Mouse (Mus musculus) thymus, adult 18-20 months (tissue): ENCODE measurements around the gene Olfr724.
"Not testable (repeated sequence)": the region's sequence is repeated elsewhere in the genome, so short reads cannot be mapped to it uniquely, and the experiment has no call there.

ENCODE experiments used
- DNase-seq, 2 experiments: peaks; one replicate each; pipeline ENCODE4 v3.0.0; 2022; ENCODE audit warnings: mixed read lengths in 2 of 2

Olfr724 gene

DNA sequence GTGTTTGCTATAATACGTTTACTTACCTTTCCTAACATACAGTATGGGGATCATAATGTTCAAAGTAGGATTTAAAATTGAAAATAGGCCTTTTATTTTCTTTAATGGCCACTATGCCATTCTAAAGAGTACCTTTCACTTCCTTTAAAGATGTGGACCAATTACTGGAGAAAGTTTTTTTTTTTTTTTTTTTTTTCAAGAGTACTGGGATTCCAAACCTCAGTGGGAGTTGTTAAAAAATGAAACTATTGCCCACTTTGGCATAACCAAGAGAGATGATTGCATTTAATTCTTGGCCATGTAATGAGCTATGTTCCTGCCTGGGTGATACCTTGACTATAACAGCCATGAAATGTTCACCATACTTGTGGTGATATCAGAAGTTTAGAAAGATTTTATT, at the start of gene Olfr724:
Gene Olfr724, minus strand, starts transcription at position 101 of the 400 bp plus-strand sequence.
- DNase-seq = not testable (repeated sequence)

DNA sequence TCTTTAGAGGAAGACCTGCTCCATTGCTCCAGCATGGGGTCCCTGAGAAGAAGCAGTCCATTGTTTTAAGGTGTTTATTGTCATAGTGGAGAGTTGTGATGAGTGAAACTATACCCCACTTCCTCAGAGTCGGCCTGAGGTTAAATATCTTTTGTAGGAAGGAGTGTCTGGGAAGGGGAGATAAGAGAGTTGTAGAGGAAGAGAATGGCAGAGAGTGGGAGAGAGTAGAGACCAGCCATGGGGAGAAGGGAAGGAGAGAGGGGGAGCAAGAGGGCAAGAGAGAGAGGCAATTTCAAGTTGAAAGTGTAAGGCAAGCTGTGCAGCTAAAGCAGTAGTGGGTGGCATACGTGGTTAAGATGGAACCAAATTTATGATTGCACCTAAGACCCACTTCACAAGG, 7.2 kb downstream of the Olfr724 start:
- no peak for DNase-seq

DNA sequence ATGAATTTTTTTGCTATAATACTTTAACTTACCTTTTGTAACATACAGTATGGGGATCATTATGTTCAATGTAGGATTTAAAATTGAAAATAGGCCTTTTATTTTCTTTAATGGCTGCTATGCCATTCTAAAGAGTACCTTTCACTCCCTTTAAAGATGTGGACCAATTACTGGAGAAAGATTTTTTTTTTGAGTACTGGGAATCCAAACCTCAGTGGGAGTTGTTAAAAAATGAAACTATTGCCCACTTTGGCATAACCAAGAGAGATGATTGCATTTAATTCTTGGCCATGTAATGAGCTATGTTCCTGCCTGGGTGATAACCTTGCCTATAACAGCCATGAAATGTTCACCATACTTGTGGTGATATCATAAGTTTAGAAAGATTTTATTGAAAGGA, 31.4 kb downstream of the Olfr724 start, which contains the start of gene Olfr723:
Gene Olfr723, minus strand, starts transcription at position 101 of the 400 bp plus-strand sequence.
- DNase-seq = not testable (repeated sequence)
